Mouse (Mus musculus) lung, adult 2 months (tissue): ENCODE results near the gene Ly6g6c.

Source experiments
- CTCF ChIP-seq: fragments of 200-500 bp; IDR thresholded peaks from 2 replicates; pipeline ENCODE4 v1.5.1; 2011; ENCODE audit warnings: mild to moderate bottlenecking, low read length, control low read depth; ENCODE audit not compliant: insufficient read depth
- POLR2A ChIP-seq: fragments of 200-500 bp; IDR thresholded peaks from 2 replicates; pipeline ENCODE4 v1.6.1; 2011; ENCODE audit warnings: low read depth, mild to moderate bottlenecking, control low read depth, low read length, borderline replicate concordance; ENCODE audit errors: extremely low read depth

- TF ChIP-seq POLR2A: no peak
- no peak for TF ChIP-seq CTCF
Measured at GRCm38 (mm10) chr17:35020551-35020950, 44.6 kb upstream of the Ly6g6c start.
